Comparison of ENCODE assay signal across 8 mouse cellular contexts in genomic region chr6:48487747-48488725, GRCm38 (mm10). TPM values are rescaled to one million over a fixed set of nuclear protein-coding genes. Genes with fewer than 3 reads are reported as not detected.
DNase-seq lines count a peak whose midpoint lies in the region; ATAC-seq and TF ChIP-seq lines count a peak whose summit lies in the region.

No protein-coding gene starts in this region.

- no peak overlapping the region for H3K27ac ChIP-seq in forebrain, embryonic 15.5 days (replicated peaks)
- H3K27ac ChIP-seq in hindbrain, embryonic 12.5 days, result no peak overlapping the region; the same call in 1 of the 2 replicates
- H3K27ac ChIP-seq in liver, postnatal 0 days (ENCODE audit: low read depth), result no peak overlapping the region

- H3K9ac ChIP-seq in forebrain, embryonic 15.5 days (replicated peaks), result no peak overlapping the region
- H3K9ac ChIP-seq in hindbrain, embryonic 12.5 days, result peak overlapping the region; percentile 53; the same call in 1 of the 2 replicates
- H3K9ac ChIP-seq in liver, postnatal 0 days (replicated peaks), result no peak overlapping the region

- no peaks in the 10 kb centered on the region for H3K27me3 ChIP-seq in forebrain, embryonic 15.5 days
- H3K27me3 ChIP-seq in hindbrain, embryonic 12.5 days, result 0 out of 2 replicates have a peak, but pooled peaks cover 3% of the 10 kb centered on the region
- H3K27me3 ChIP-seq in liver, postnatal 0 days (ENCODE audit: insufficient read depth, low read length), result no peaks in the 10 kb centered on the region

- H3K4me3 ChIP-seq in forebrain, embryonic 15.5 days, result no peak overlapping the region
- H3K4me3 ChIP-seq in hindbrain, embryonic 12.5 days, result 0 out of 2 replicates have a peak overlapping the region, but pooled peaks have one; percentile 11
- H3K4me3 ChIP-seq in liver, postnatal 0 days (ENCODE audit: low read depth, low read length), result no peak overlapping the region

- peak overlapping the region; percentile 29; the same call in 1 of the 2 replicates for H3K4me2 ChIP-seq in forebrain, embryonic 15.5 days (replicated peaks)
- peak overlapping the region; percentile 44 for H3K4me2 ChIP-seq in hindbrain, embryonic 12.5 days (replicated peaks)
- H3K4me2 ChIP-seq in liver, postnatal 0 days (ENCODE audit: low read depth, low read length), result 0 out of 2 replicates have a peak overlapping the region, but pooled peaks have one; percentile 26

- H3K36me3 ChIP-seq in forebrain, embryonic 15.5 days, result no peaks in the 10 kb centered on the region
- no peaks in the 10 kb centered on the region for H3K36me3 ChIP-seq in hindbrain, embryonic 12.5 days
- H3K36me3 ChIP-seq in liver, postnatal 0 days (replicated peaks; ENCODE audit: insufficient read depth, low read length), result no peaks in the 10 kb centered on the region

- no peak for TF ChIP-seq EP300 in liver, postnatal 0 days (IDR thresholded peaks at IDR 0.05; ENCODE audit: low read depth)

- no peak for TF ChIP-seq CTCF in liver, postnatal 0 days (IDR thresholded peaks at IDR 0.05; ENCODE audit: low read depth)

- DNase-seq in adrenal gland, postnatal 10 days, result peak; percentile 49
- no peak for DNase-seq in adrenal gland, postnatal 25 days
- no peak for DNase-seq in liver, postnatal 0 days
- DNase-seq in yolk sac, embryonic 10.5 days (ENCODE audit: low spot score), result peak; percentile 35
- no peak for DNase-seq in frontal cortex, postnatal 36 days (ENCODE audit: low spot score in 2 of 2)

- no peaks in the 10 kb centered on the region for H3K9me3 ChIP-seq in forebrain, embryonic 15.5 days
- H3K9me3 ChIP-seq in hindbrain, embryonic 12.5 days (replicated peaks), result no peaks in the 10 kb centered on the region
- no peaks in the 10 kb centered on the region for H3K9me3 ChIP-seq in liver, postnatal 0 days (ENCODE audit: low read length)

- H3K4me1 ChIP-seq in forebrain, embryonic 15.5 days, result peaks cover 4% of the 10 kb centered on the region
- H3K4me1 ChIP-seq in hindbrain, embryonic 12.5 days, result peaks cover 13% of the 10 kb centered on the region
- H3K4me1 ChIP-seq in liver, postnatal 0 days (ENCODE audit: insufficient read depth), result no peaks in the 10 kb centered on the region

- 13% methylated on average over 25 of the region's 25 CpGs for WGBS in forebrain, embryonic 15.5 days
- WGBS in hindbrain, embryonic 12.5 days, result 11% methylated on average over 25 of the region's 25 CpGs
- 11% methylated on average over 14 of the region's 25 CpGs for WGBS in liver, postnatal 0 days (ENCODE audit: insufficient replicate concordance)

- 0 out of 2 replicates have a peak, but pooled peaks have one; percentile 27 for ATAC-seq in forebrain, embryonic 15.5 days (replicated peaks)
- ATAC-seq in hindbrain, embryonic 12.5 days (ENCODE audit: low FRiP score), result no peak
- no peak for ATAC-seq in liver, postnatal 0 days
- no peak for ATAC-seq in inflammation-experienced regulatory T-cells, adult 6 months

RNA-seq across cellular contexts. Expression of gene Sspo, which starts 40.0 kb away (rescaled TPM):
- total RNA-seq in adrenal gland, postnatal 10 days (2021), result 1 to 10 TPM; 1.5 to 2.9 TPM
- 3.5 and 5.1 TPM in 2 replicates for total RNA-seq in adrenal gland, postnatal 25 days (2021)
- 0.13 and 0.70 TPM in 2 replicates for polyA plus RNA-seq in forebrain, embryonic 15.5 days (2015; fragmentation: Nextera tagmentation; extraction: Ambion mirVana)
- polyA plus RNA-seq in hindbrain, embryonic 12.5 days (2016; fragmentation: Nextera tagmentation; extraction: Ambion mirVana), result 0.34 and 0.40 TPM in 2 replicates
- 0.01 and 0.06 TPM in 2 replicates for polyA plus RNA-seq in liver, postnatal 0 days (2015; fragmentation: Nextera tagmentation; extraction: Ambion mirVana)
- polyA plus RNA-seq in inflammation-experienced regulatory T-cells, adult 6 months (2017; shearing (Covaris generic)), result 1 to 10 TPM in 1 of 3 experiments, under 1 TPM in 2; 0.54 to 1.2 (median 0.97) TPM

RNA-seq across cellular contexts. Expression of gene Zfp467, which starts 42.4 kb away (rescaled TPM):
- 10 to 100 TPM; 33.2 to 50.2 TPM for total RNA-seq in adrenal gland, postnatal 10 days (2021)
- total RNA-seq in adrenal gland, postnatal 25 days (2021), result 51.0 and 72.4 TPM in 2 replicates
- polyA plus RNA-seq in forebrain, embryonic 15.5 days (2015; fragmentation: Nextera tagmentation; extraction: Ambion mirVana), result 30.0 and 34.2 TPM in 2 replicates
- 21.2 and 22.2 TPM in 2 replicates for polyA plus RNA-seq in hindbrain, embryonic 12.5 days (2016; fragmentation: Nextera tagmentation; extraction: Ambion mirVana)
- polyA plus RNA-seq in liver, postnatal 0 days (2015; fragmentation: Nextera tagmentation; extraction: Ambion mirVana), result 4.9 TPM in 2 replicates
- 10 to 100 TPM in 1 of 3 experiments, 1 to 10 TPM in 2; 4.5 to 10.4 (median 8.2) TPM for polyA plus RNA-seq in inflammation-experienced regulatory T-cells, adult 6 months (2017; shearing (Covaris generic))

RNA-seq across cellular contexts. Expression of gene Atp6v0e2, which starts 49.4 kb away (rescaled TPM):
- 10 to 100 TPM; 35.9 to 42.8 TPM for total RNA-seq in adrenal gland, postnatal 10 days (2021)
- 51.6 and 58.2 TPM in 2 replicates for total RNA-seq in adrenal gland, postnatal 25 days (2021)
- polyA plus RNA-seq in forebrain, embryonic 15.5 days (2015; fragmentation: Nextera tagmentation; extraction: Ambion mirVana), result 199 and 211 TPM in 2 replicates
- polyA plus RNA-seq in hindbrain, embryonic 12.5 days (2016; fragmentation: Nextera tagmentation; extraction: Ambion mirVana), result 74.7 and 75.0 TPM in 2 replicates
- polyA plus RNA-seq in liver, postnatal 0 days (2015; fragmentation: Nextera tagmentation; extraction: Ambion mirVana), result 1.1 and 1.2 TPM in 2 replicates
- under 1 TPM in 1 of 3 experiments, not detected in 2; 0.57 TPM for polyA plus RNA-seq in inflammation-experienced regulatory T-cells, adult 6 months (2017; shearing (Covaris generic))

Comparison
In these comparisons a context has a peak if more than half of its experiments do, and no peak if none do; other contexts are left out.
1. DNase-seq: peak in adrenal gland, postnatal 10 days (single experiment) and yolk sac, embryonic 10.5 days (single experiment); none in adrenal gland, postnatal 25 days (single experiment), liver, postnatal 0 days (single experiment) and frontal cortex, postnatal 36 days (0 of 2).
2. RNA of gene Atp6v0e2, which starts 49.4 kb away (polyA plus RNA-seq): 199 to 211 TPM in forebrain, embryonic 15.5 days and 74.7 to 75.0 TPM in hindbrain, embryonic 12.5 days; 1.1 to 1.2 TPM in liver, postnatal 0 days and 0.57 TPM in inflammation-experienced regulatory T-cells, adult 6 months; every median in the first group is over 10 times any median in the second.
3. Peak in every context shown above with its lines, with median percentiles within 50 percentile points of each other: H3K4me2 ChIP-seq.